Comparison of ENCODE assay signal across 20 mouse cellular contexts in the genomic region with DNA sequence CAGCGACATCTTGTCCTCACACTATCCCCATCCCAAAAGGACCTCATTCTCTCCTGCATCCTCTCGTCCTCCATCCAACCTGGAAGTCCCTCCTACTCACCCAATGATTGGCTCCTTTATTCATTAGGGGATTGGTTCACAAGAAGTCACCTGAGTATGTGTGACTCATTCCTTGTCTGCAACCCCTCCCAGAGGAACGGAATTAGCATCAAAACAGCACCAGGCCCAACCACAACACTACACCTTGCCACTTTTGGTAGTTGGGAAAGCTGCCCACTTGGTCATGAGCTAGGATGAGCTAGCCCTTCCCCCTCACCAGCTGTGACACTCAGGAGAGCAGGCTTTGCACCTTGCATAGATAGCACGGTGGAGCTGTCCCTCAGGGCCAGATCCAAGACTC. TPM values are rescaled to one million over a fixed set of nuclear protein-coding genes. Genes with fewer than 3 reads are reported as not detected.
DNase-seq lines count a peak whose midpoint lies in the region.
"Had no signal": no experiment of that assay in that cellular context is flagged by ENCODE, and none has a peak within 500 bp of the region (broad histone marks: within the 10 kb centered on the region; RNA-seq: fewer than 3 reads in every experiment).

No protein-coding gene starts in this region.

- peak; percentile 19 for DNase-seq in heart, adult 11 months
- no peak for DNase-seq in heart, adult 8-10 months (ENCODE audit: low spot score)
- DNase-seq in ES-CJ7 (ENCODE audit: low read depth, low spot score) (peak; percentile 91), R1 (ENCODE audit: low read depth, low spot score) (peak; percentile 74)
- no peak for DNase-seq in cerebellum, adult 11 months
- DNase-seq in thymus, postnatal 10 days (ENCODE audit: low spot score in 2 of 2), result no peak
- no peak for DNase-seq in urinary bladder, postnatal 36 days (ENCODE audit: low spot score in 2 of 2)
- DNase-seq: adrenal gland, adult 8-10 months; adrenal gland, postnatal 36 days; B cell, adult 2 months; cerebellum, adult 18-20 months; cerebellum, adult 8-10 months; cerebellum, adult 9-11 months; cerebellum, postnatal 14 days; cerebellum, postnatal 36 days; embryo, embryonic 11 days had no signal

RNA-seq across cellular contexts. Expression of a gene that starts 22.4 kb away (rescaled TPM):
- under 1 TPM in 2 of 4 experiments, not detected in 2; 0.19 to 0.47 TPM for total RNA-seq in heart, adult 8-10 months (2022)
- total RNA-seq: adrenal gland, postnatal 36 days; CH12.LX; common myeloid progenitor, adult 5-6 weeks had no signal

RNA-seq across cellular contexts. Expression of a gene that starts 24.1 kb away (rescaled TPM):
- total RNA-seq in heart, adult 8-10 months (2022), result not detected
- total RNA-seq: adrenal gland, adult 18-20 months; adrenal gland, adult 8-10 months; adrenal gland, postnatal 14 days; adrenal gland, postnatal 36 days; CH12.LX; common myeloid progenitor, adult 5-6 weeks had no signal

Comparison
In these comparisons a context has a peak if more than half of its experiments do, and no peak if none do; other contexts are left out.
1. DNase-seq: peak in heart, adult 11 months (single experiment), ES-CJ7 (single experiment) and R1 (single experiment); none in heart, adult 8-10 months (single experiment), cerebellum, adult 11 months (single experiment), thymus, postnatal 10 days (0 of 2) and urinary bladder, postnatal 36 days (0 of 2).